In the genomic region with DNA sequence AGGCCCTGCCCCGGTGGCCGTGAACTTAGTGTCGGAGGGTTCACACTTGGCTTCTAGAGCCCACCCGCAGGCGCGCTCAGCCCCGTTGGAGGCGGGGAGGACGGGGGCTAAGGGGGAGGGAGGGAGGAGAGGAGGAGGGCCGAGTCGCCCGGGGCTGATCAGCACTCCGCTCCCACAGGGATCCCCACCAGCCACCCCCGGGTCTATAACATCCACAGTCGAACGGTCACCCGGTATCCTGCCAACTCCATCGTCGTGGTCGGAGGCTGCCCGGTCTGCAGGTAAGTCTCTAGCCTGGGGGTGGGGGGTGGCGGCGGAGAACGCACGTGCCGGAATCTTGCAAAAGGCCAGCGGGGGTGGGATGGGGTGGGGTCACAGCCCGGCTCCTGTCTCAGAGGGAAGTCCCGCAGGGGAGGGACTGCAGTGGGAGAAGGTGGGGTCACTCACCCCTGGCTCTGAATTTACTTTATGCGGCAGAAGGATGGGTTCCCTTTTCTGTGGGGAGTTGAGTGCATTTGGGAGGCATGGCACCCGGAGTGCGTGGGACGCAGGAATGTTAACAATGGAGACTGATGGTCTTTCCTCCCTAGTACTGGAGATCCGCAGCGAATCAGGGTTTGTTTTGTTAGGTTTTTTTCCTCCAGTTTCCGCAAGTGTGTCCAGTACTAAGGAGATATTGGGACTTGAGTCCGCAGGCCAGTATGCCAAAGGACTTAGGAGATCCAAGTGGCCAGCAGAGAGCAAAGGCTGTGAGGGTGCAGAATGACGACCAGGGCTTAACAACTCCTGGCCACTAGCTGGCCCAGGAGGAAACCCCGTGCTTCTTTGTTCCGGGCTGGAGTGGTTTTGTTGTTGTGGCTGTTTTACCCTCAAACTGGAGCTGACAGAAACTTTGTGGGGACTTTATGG, we compare ENCODE assay signal across 8 mouse cellular contexts. TPM values are rescaled to one million over a fixed set of nuclear protein-coding genes. Genes with fewer than 3 reads are reported as not detected.
DNase-seq lines count a peak whose midpoint lies in the region; ATAC-seq and TF ChIP-seq lines count a peak whose summit lies in the region.

No protein-coding gene starts in this region.

- H3K36me3 ChIP-seq in MEL (ENCODE audit: control insufficient read depth in 1 of 2, insufficient read depth in 2 of 2, low read length in 2 of 2) = no peaks in the 10 kb centered on the region
- no peaks in the 10 kb centered on the region for H3K36me3 ChIP-seq in forebrain, embryonic 16.5 days (ENCODE audit: control insufficient read depth, insufficient read depth)
- H3K36me3 ChIP-seq in hindbrain, embryonic 10.5 days = peaks cover 36% of the 10 kb centered on the region

- H3K4me1 ChIP-seq in MEL (ENCODE audit: control insufficient read depth in 1 of 2, insufficient read depth in 2 of 2, low read length in 2 of 2) = peaks cover 3% of the 10 kb centered on the region in 2 experiments; a peak in 2 of 4 replicates
- peaks cover 42% of the 10 kb centered on the region for H3K4me1 ChIP-seq in forebrain, embryonic 16.5 days (replicated peaks; ENCODE audit: control insufficient read depth, insufficient read depth, low read length)
- H3K4me1 ChIP-seq in hindbrain, embryonic 10.5 days (replicated peaks) = peaks cover 45% of the 10 kb centered on the region

- no peaks in the 10 kb centered on the region for H3K27me3 ChIP-seq in MEL (ENCODE audit: control insufficient read depth in 1 of 2, insufficient read depth in 2 of 2, low read length in 2 of 2)
- H3K27me3 ChIP-seq in forebrain, embryonic 16.5 days (replicated peaks; ENCODE audit: control insufficient read depth, insufficient read depth, low read length) = no peaks in the 10 kb centered on the region
- H3K27me3 ChIP-seq in hindbrain, embryonic 10.5 days (ENCODE audit: insufficient read depth, poor library complexity, severe bottlenecking) = no peaks in the 10 kb centered on the region

- no peak for TF ChIP-seq RAD21 in MEL (IDR thresholded peaks at IDR 0.05; ENCODE audit: low read depth, low read length)

- H3K4me3 ChIP-seq in MEL (ENCODE audit: control insufficient read depth in 1 of 2, insufficient read depth in 1 of 2, low read depth in 2 of 2, low read length in 2 of 2) = peak overlapping the region; percentile 65 to 90
- peak overlapping the region; percentile 92 for H3K4me3 ChIP-seq in forebrain, embryonic 16.5 days (replicated peaks; ENCODE audit: low read length)
- H3K4me3 ChIP-seq in hindbrain, embryonic 10.5 days = peak overlapping the region; percentile 99

- peak overlapping the region; percentile 61 for H3K4me2 ChIP-seq in forebrain, embryonic 16.5 days (ENCODE audit: low read length)

- peak; percentile 69 for DNase-seq in MEL (ENCODE audit: low read depth, low spot score)
- DNase-seq in c-Kit-positive CD71-positive TER-119-positive erythroid progenitor cells, embryonic 14.5 days (ENCODE audit: low spot score) = peak; percentile 21
- peak; percentile 72 for DNase-seq in hindbrain, embryonic 10.5 days (ENCODE audit: low spot score)
- peak; percentile 41 to 42 for DNase-seq in left cerebral cortex, postnatal 14 days (ENCODE audit: low spot score in 2 of 2)
- DNase-seq in retina, postnatal 1 day = peak; percentile 75
- DNase-seq in urinary bladder, postnatal 14 days (ENCODE audit: low spot score) = peak; percentile 53

- no peak for TF ChIP-seq CTCF in MEL (IDR thresholded peaks at IDR 0.05 in 2 of 3, conservative IDR thresholded peaks at IDR 0.05 in 1 of 3; ENCODE audit: control insufficient read depth in 1 of 3, insufficient read depth in 1 of 3, low read depth in 2 of 3, low read length in 3 of 3, poor library complexity in 1 of 3, severe bottlenecking in 1 of 3)

- H3K79me2 ChIP-seq in MEL (ENCODE audit: control insufficient read depth, insufficient read depth, low read length, poor library complexity) = peaks cover 17% of the 10 kb centered on the region

- peak overlapping the region; percentile 93 for H3K9ac ChIP-seq in MEL (ENCODE audit: control insufficient read depth, low read depth, low read length, poor library complexity, severe bottlenecking)
- peak overlapping the region; percentile 91 for H3K9ac ChIP-seq in forebrain, embryonic 16.5 days (replicated peaks; ENCODE audit: low read depth, low read length)

- TF ChIP-seq POLR2A in MEL (IDR thresholded peaks at IDR 0.05; ENCODE audit: control insufficient read depth in 1 of 2, insufficient read depth in 1 of 2, low read depth in 1 of 2, low read length in 2 of 2, poor library complexity in 1 of 2) = no peak; a peak in 1 of 4 replicates

- H3K9me3 ChIP-seq in MEL (replicated peaks; ENCODE audit: insufficient read depth, low read length) = no peaks in the 10 kb centered on the region
- H3K9me3 ChIP-seq in forebrain, embryonic 16.5 days (ENCODE audit: control insufficient read depth, low read length) = no peaks in the 10 kb centered on the region
- no peaks in the 10 kb centered on the region for H3K9me3 ChIP-seq in hindbrain, embryonic 10.5 days

- peak overlapping the region; percentile 45; the same call in 1 of the 2 replicates for H3K27ac ChIP-seq in MEL (ENCODE audit: control insufficient read depth, low read depth, low read length)
- peak overlapping the region; percentile 83 for H3K27ac ChIP-seq in forebrain, embryonic 16.5 days (ENCODE audit: low read length)
- peak overlapping the region; percentile 98 for H3K27ac ChIP-seq in hindbrain, embryonic 10.5 days

- WGBS in forebrain, embryonic 16.5 days = under 1% methylated on average over 34 of the region's 40 CpGs
- WGBS in hindbrain, embryonic 10.5 days = under 1% methylated on average over 40 of the region's 40 CpGs

- ATAC-seq in forebrain, embryonic 16.5 days = peak; percentile 67
- ATAC-seq in megakaryocyte, adult 5-6 weeks (ENCODE audit: poor library complexity, severe bottlenecking) = peak; percentile 56

- no peak for TF ChIP-seq EP300 in MEL (IDR thresholded peaks at IDR 0.05; ENCODE audit: low read depth in 1 of 2, low read length in 2 of 2)

- intact Hi-C loops in left cerebral cortex, postnatal 14 days (cut with DNase I) = no loop called here

TF ChIP-seq in MEL, 35 proteins besides CTCF, POLR2A, EP300 and RAD21 (continues in another document):
- no peak for TF ChIP-seq USF2 (IDR thresholded peaks at IDR 0.05; ENCODE audit: borderline replicate concordance in 1 of 2, insufficient read depth in 1 of 2, low read depth in 1 of 2, low read length in 2 of 2)
- no peak for TF ChIP-seq GABPA (IDR thresholded peaks at IDR 0.05; ENCODE audit: low read depth, low read length)
- peak; percentile 24; the same call in 1 of the 2 replicates for TF ChIP-seq USF1 (IDR thresholded peaks at IDR 0.05; ENCODE audit: low read depth, low read length)
- TF ChIP-seq MEF2A (IDR thresholded peaks at IDR 0.05; ENCODE audit: extremely low read depth, insufficient replicate concordance, low read depth, low read length, poor library complexity, severe bottlenecking) = no peak
- no peak for TF ChIP-seq RCOR1 (IDR thresholded peaks at IDR 0.05; ENCODE audit: low read depth, low read length)
- TF ChIP-seq E2F4 (IDR thresholded peaks at IDR 0.05; ENCODE audit: borderline replicate concordance, low read depth, low read length) = no peak
- peak; percentile 49; the same call in 1 of the 2 replicates for TF ChIP-seq SIN3A (IDR thresholded peaks at IDR 0.05; ENCODE audit: low read length)
- TF ChIP-seq MYB (IDR thresholded peaks at IDR 0.05; ENCODE audit: low read depth, low read length) = no peak
- no peak for TF ChIP-seq TAL1 (IDR thresholded peaks at IDR 0.05; ENCODE audit: low read length)
- TF ChIP-seq MAFK (IDR thresholded peaks at IDR 0.05; ENCODE audit: borderline replicate concordance, low read depth, low read length) = no peak
- TF ChIP-seq ETS1 (IDR thresholded peaks at IDR 0.05; ENCODE audit: low read depth, low read length) = no peak
- TF ChIP-seq MAZ (IDR thresholded peaks at IDR 0.05; ENCODE audit: low read depth, low read length) = peak; percentile 79; the same call in 1 of the 2 replicates
- TF ChIP-seq ZNF384 (IDR thresholded peaks at IDR 0.05; ENCODE audit: low read depth, low read length) = no peak
- no peak for TF ChIP-seq UBTF (IDR thresholded peaks at IDR 0.05; ENCODE audit: borderline replicate concordance, insufficient read depth, low read depth, low read length)
- peak; percentile 87 for TF ChIP-seq MXI1 (IDR thresholded peaks at IDR 0.05; ENCODE audit: low read depth, low read length)
- no peak for TF ChIP-seq ZMIZ1 (IDR thresholded peaks at IDR 0.05; ENCODE audit: low read depth, low read length)
- TF ChIP-seq TBP (IDR thresholded peaks at IDR 0.05; ENCODE audit: low read depth, low read length) = 0 out of 2 replicates have a peak, but pooled peaks have one; percentile 37
- TF ChIP-seq CHD1 (IDR thresholded peaks at IDR 0.05; ENCODE audit: low read depth, low read length) = no peak
- TF ChIP-seq POLR2AphosphoS5 (IDR thresholded peaks at IDR 0.05; ENCODE audit: borderline replicate concordance, low read depth, low read length) = no peak
- no peak for TF ChIP-seq CHD2 (IDR thresholded peaks at IDR 0.05; ENCODE audit: low read length)
- TF ChIP-seq HCFC1 (IDR thresholded peaks at IDR 0.05; ENCODE audit: low read depth, low read length) = no peak
- peak; percentile 89 for TF ChIP-seq BHLHE40 (IDR thresholded peaks at IDR 0.05; ENCODE audit: borderline replicate concordance, low read depth, low read length)
- TF ChIP-seq NRF1 (IDR thresholded peaks at IDR 0.05; ENCODE audit: insufficient read depth, low read depth, low read length, poor library complexity, severe bottlenecking) = no peak

RNA-seq across cellular contexts. Expression of gene Bri3, which starts 11.6 kb away (rescaled TPM):
- total RNA-seq in MEL (2012; rRNA removed) = 16.5 and 21.6 TPM in 2 replicates
- polyA plus RNA-seq in MEL (2012; ENCODE audit: insufficient read depth in 1 of 2, insufficient read length in 2 of 2, low read depth in 1 of 2, low replicate concordance in 2 of 2, missing spikeins in 1 of 2) = 10 to 100 TPM in 1 of 2 experiments, not detected in 1; 40.5 TPM
- 94.7 and 98.0 TPM in 2 replicates for polyA plus RNA-seq in forebrain, embryonic 16.5 days (2015; fragmentation: Nextera tagmentation; extraction: Ambion mirVana)
- 115 and 157 TPM in 2 replicates for polyA plus RNA-seq in hindbrain, embryonic 10.5 days (2016; fragmentation: Nextera tagmentation; extraction: Ambion mirVana)
- 10 to 100 TPM; 62.1 to 75.0 TPM for total RNA-seq in left cerebral cortex, postnatal 14 days (2021)
- 86.8 and 91.0 TPM in 2 replicates for total RNA-seq in megakaryocyte, adult 5-6 weeks (2015)
- total RNA-seq in megakaryocyte, adult 5-6 weeks (2017) = 20.1 and 33.8 TPM in 2 replicates

RNA-seq across cellular contexts. Expression of gene Tecpr1, which starts 32.5 kb away (rescaled TPM):
- 6.2 and 7.1 TPM in 2 replicates for total RNA-seq in MEL (2012; rRNA removed)
- 1 to 10 TPM in 1 of 2 experiments, not detected in 1; 9.0 TPM for polyA plus RNA-seq in MEL (2012; ENCODE audit: insufficient read depth in 1 of 2, insufficient read length in 2 of 2, low read depth in 1 of 2, low replicate concordance in 2 of 2, missing spikeins in 1 of 2)
- 45.6 and 57.4 TPM in 2 replicates for polyA plus RNA-seq in forebrain, embryonic 16.5 days (2015; fragmentation: Nextera tagmentation; extraction: Ambion mirVana)
- 23.4 and 24.7 TPM in 2 replicates for polyA plus RNA-seq in hindbrain, embryonic 10.5 days (2016; fragmentation: Nextera tagmentation; extraction: Ambion mirVana)
- 10 to 100 TPM; 84.8 to 90.0 TPM for total RNA-seq in left cerebral cortex, postnatal 14 days (2021)
- 6.0 and 9.8 TPM in 2 replicates for total RNA-seq in megakaryocyte, adult 5-6 weeks (2015)
- 8.0 and 13.0 TPM in 2 replicates for total RNA-seq in megakaryocyte, adult 5-6 weeks (2017)

Comparison
In these comparisons a context has a peak if more than half of its experiments do, and no peak if none do; other contexts are left out.
1. Peak in every context shown above with its lines: DNase-seq, ATAC-seq, H3K4me3 ChIP-seq and H3K27ac ChIP-seq.
2. DNase-seq: peak in every context shown above with its lines; median percentile 75 in retina, postnatal 1 day; 72 in hindbrain, embryonic 10.5 days; 69 in MEL; 53 in urinary bladder, postnatal 14 days; 42 in left cerebral cortex, postnatal 14 days; 21 in c-Kit-positive CD71-positive TER-119-positive erythroid progenitor cells, embryonic 14.5 days.
3. H3K27ac ChIP-seq: peak in every context shown above with its lines; median percentile 98 in hindbrain, embryonic 10.5 days; 83 in forebrain, embryonic 16.5 days; 45 in MEL.
4. RNA of gene Tecpr1, which starts 32.5 kb away (total RNA-seq): 84.8 to 90.0 TPM in left cerebral cortex, postnatal 14 days; 6.0 to 13.0 TPM in megakaryocyte, adult 5-6 weeks and 6.2 to 7.1 TPM in MEL; every median in the first group is over 4 times any median in the second.